Mouse (Mus musculus) stomach, postnatal 0 days (tissue): ENCODE measurements around the gene Med31.

Source experiments
- CTCF ChIP-seq: IDR thresholded peaks from 2 replicates; pipeline ENCODE4 v1.5.1; 2016; ENCODE audit warnings: antibody characterized with exemption, low read depth, mild to moderate bottlenecking, moderate library complexity
- EP300 ChIP-seq: optimal IDR thresholded peaks from 2 replicates; pipeline ENCODE3; 2016; ENCODE audit warnings: antibody characterized with exemption

DNA sequence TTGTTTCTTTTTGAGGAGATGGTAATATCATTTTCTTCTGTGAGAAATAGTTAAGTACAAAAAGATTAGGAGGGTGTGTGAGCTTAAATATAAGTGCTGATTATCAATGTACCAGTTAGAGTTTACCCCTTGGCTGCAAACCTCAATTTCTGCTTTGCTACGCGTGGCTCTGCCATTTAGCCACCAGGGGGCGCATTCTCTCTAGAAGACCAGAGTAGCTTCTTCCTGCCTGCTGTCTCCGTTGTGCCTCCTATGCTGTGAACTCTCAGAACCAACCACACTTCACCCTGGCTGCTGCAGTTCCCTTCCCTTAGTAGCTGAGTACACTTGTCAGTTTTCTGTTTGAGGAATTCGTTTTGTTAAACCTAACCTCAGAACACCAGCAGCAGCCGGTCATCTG, 5.9 kb upstream of the Med31 start:
- TF ChIP-seq CTCF, result peak; percentile 92
- TF ChIP-seq EP300, result no peak
